Mouse (Mus musculus): ENCODE data around the gene Scmh1.

- no peak for TF ChIP-seq CTCF (IDR thresholded peaks at IDR 0.05; ENCODE audit: borderline replicate concordance, insufficient read depth, low read depth, low read length)
- no peak for TF ChIP-seq POLR2A (IDR thresholded peaks at IDR 0.05; ENCODE audit: borderline replicate concordance, insufficient read depth, low read length)
Observed at GRCm38 (mm10) chr4:120472946-120473345, 67.9 kb downstream of the Scmh1 start.

All from cerebellum, adult 2 months (tissue).